Mouse (Mus musculus): ENCODE data around the gene Ccdc182.

GRCm38 (mm10) chr11:88318850-88319249, 25.0 kb downstream of the Ccdc182 start:
- TF ChIP-seq CTCF (conservative IDR thresholded peaks at IDR 0.05; ENCODE audit: low read length): no peak
- TF ChIP-seq POU5F1 (IDR thresholded peaks at IDR 0.05; ENCODE audit: borderline replicate concordance, low read length): no peak
- no peak for TF ChIP-seq NANOG (IDR thresholded peaks at IDR 0.05; ENCODE audit: borderline replicate concordance, low read length)
